Mouse (Mus musculus) heart, adult 2 months (tissue): ENCODE results near the gene Ano10. TPM values are rescaled to one million over a fixed set of nuclear protein-coding genes. Genes with fewer than 3 reads are reported as not detected.

Experiments
- DNase-seq, 2 experiments: peaks; one replicate each; pipeline ENCODE4 v3.0.0; 2021
- H3K27ac ChIP-seq: fragments of 200-600 bp; 2 replicates; pipeline ENCODE4 v1.8.1; 2022
- H3K27me3 ChIP-seq: fragments of 200-500 bp; 2 replicates; pipeline ENCODE4 v1.6.1; 2012; ENCODE audit warnings: mild to moderate bottlenecking, low read length, inconsistent platforms, mixed read lengths; ENCODE audit not compliant: control insufficient read depth, insufficient read depth
- H3K36me3 ChIP-seq: fragments of 200-500 bp; 2 replicates; pipeline ENCODE4 v1.6.1; 2012; ENCODE audit warnings: low read length, inconsistent platforms; ENCODE audit not compliant: control insufficient read depth, insufficient read depth
- H3K4me1 ChIP-seq: fragments of 200-500 bp; 2 replicates; pipeline ENCODE4 v1.6.1; 2011; ENCODE audit warnings: low read length; ENCODE audit not compliant: control insufficient read depth, insufficient read depth
- H3K4me3 ChIP-seq: fragments of 200-600 bp; 2 replicates; pipeline ENCODE4 v1.8.1; 2022
- H3K79me2 ChIP-seq: fragments of 200-500 bp; replicated peaks from 2 replicates; pipeline ENCODE4 v1.6.1; 2012; ENCODE audit warnings: mild to moderate bottlenecking, inconsistent platforms, low read length, moderate library complexity, mixed read lengths; ENCODE audit not compliant: control insufficient read depth, insufficient read depth
- H3K9ac ChIP-seq: fragments of 200-500 bp; 2 replicates; pipeline ENCODE4 v1.6.1; 2012; ENCODE audit warnings: low read depth, mild to moderate bottlenecking, control low read depth, inconsistent platforms, low read length, mixed read lengths
- CTCF ChIP-seq: fragments of 200-600 bp; IDR thresholded peaks from 2 replicates; pipeline ENCODE4 v1.8.1; 2022; ENCODE audit warnings: antibody characterized with exemption, mild to moderate bottlenecking, moderate library complexity
- EP300 ChIP-seq: fragments of 200-500 bp; IDR thresholded peaks from 2 replicates; pipeline ENCODE4 v1.6.1; 2011; ENCODE audit warnings: low read depth, low read length, control low read depth; ENCODE audit not compliant: insufficient read depth
- POLR2A ChIP-seq: fragments of 200-500 bp; IDR thresholded peaks from 2 replicates; pipeline ENCODE4 v1.6.1; 2011; ENCODE audit warnings: mild to moderate bottlenecking, low read depth, low read length, control low read depth; ENCODE audit not compliant: insufficient read depth
- WGBS: fragments of 180-500 bp; shearing (Covaris S2); methylation state at CpG from one replicate; pipeline ENCODE4 v1.1.7; 2018; 5-methylcytosine and 5-hydroxymethylcytosine counted together
- intact Hi-C: fragments of 180-260 bp; cut with DNase I; formaldehyde crosslinking; loops from one replicate; pipeline ENCODE4 v1.15.1; 2025
- polyA plus RNA-seq: library from polyadenylated mRNA; depleted of rRNA; stranded (reverse); fragments of >200 nt; gene quantifications from 2 replicates; pipeline ENCODE4 v1.2.3, GENCODE M21; 2012
- total RNA-seq, 2 experiments: library from RNA; stranded (reverse); gene quantifications; 2 replicates each; pipeline ENCODE4 v1.2.3; 2021

Ano10 gene
- total and polyA plus RNA-seq, 3 experiments = 167 to 214 (median 180) TPM

- intact Hi-C loops = loop anchor here (10.0 kb wide), 1 partner anchor 298 kb away; no protein-coding TSS in a partner anchor
- H3K27ac ChIP-seq = no peak overlapping the region
- TF ChIP-seq POLR2A (no peak), CTCF (no peak), EP300 (no peak)
- no peaks in the 10 kb centered on the region for H3K27me3 ChIP-seq
- no peaks in the 10 kb centered on the region for H3K79me2 ChIP-seq
- DNase-seq = no peak
- no peak overlapping the region for H3K4me3 ChIP-seq
- no peak overlapping the region for H3K9ac ChIP-seq
- H3K36me3 ChIP-seq = no peaks in the 10 kb centered on the region
- H3K4me1 ChIP-seq = no peaks in the 10 kb centered on the region; the same call in 1 of the 2 replicates
- 63% methylated on average over 7 of the region's 7 CpGs for WGBS
Observed at GRCm38 (mm10) chr9:122312296-122312990, 18.2 kb upstream of the Ano10 start.

GRCm38 (mm10) chr9:122311051-122311760 lies 17.0 kb upstream of the Ano10 start:
- Histone ChIP-seq H3K9ac (no peak overlapping the region), H3K79me2 (no peaks in the 10 kb centered on the region), H3K4me1 (no peaks in the 10 kb centered on the region; the same call in 1 of the 2 replicates), H3K4me3 (peak overlapping the region; percentile 50), H3K36me3 (no peaks in the 10 kb centered on the region), H3K27ac (no peak overlapping the region; the same call in 1 of the 2 replicates), H3K27me3 (no peaks in the 10 kb centered on the region)
- intact Hi-C loops = loop anchor here (10.0 kb wide), 1 partner anchor 296 kb away; no protein-coding TSS in a partner anchor
- WGBS = 73% methylated on average over 7 of the region's 7 CpGs
- DNase-seq = peak in 1 of 2 experiments; percentile 8
- TF ChIP-seq CTCF (no peak), EP300 (no peak), POLR2A (no peak)

- intact Hi-C loops = loop anchor here (1.0 to 10.0 kb wide), 3 partner anchors 18 to 296 kb away; no protein-coding TSS in a partner anchor
- TF ChIP-seq EP300 (peak; percentile 74; the same call in 1 of the 2 replicates), CTCF (peak; percentile 99), POLR2A (no peak)
Observed at GRCm38 (mm10) chr9:122310613-122311049, 16.4 kb upstream of the Ano10 start.

DNA sequence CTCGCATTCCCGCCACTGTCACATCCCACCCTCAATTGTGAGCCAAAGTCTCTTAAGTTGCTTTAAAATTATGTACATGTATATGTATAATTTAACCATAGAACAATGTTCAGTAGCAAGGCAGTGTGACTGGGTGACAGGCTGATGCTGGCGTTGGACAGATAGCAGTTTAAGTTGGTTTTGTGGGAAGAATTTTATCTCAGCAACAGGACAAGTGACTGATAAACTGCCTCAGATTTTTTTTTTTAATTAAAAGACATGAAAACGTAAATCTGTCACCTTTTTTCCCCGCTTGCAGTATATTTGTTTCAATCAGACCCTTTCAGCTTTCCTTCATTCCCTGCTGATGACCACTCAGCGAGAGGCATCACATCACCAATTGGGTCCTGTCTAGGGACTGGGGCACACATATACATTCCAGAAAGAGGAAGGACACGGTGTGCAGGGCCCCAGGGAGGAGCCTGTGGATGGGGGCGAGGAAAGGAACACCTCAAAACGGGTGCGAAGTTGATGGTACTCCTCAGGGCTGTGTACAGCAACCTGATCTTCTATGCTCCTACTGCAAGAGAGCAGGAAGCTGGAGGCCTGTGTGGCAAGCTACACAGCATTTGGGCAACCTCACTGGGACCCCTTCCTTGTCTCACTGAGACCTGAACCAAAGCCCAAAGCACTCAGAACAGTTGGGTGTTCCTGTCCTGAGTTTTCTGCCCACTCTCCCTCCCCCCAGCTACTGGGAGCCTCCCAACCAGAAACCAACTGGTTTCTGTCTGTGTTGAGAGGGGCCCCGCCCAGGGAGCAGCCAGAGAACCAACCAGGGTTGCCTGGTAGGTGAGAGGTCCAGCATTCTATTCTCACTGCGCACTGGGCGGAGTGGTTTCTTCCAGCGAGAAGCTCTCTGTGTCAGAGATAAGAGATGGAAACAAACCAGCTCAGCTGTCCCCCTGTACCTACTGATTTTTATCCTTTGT lies 15.1 kb upstream of the Ano10 start:
- TF ChIP-seq EP300 (no peak), CTCF (no peak), POLR2A (no peak)
- no peaks in the 10 kb centered on the region; the same call in 1 of the 2 replicates for H3K4me1 ChIP-seq
- H3K4me3 ChIP-seq = no peak overlapping the region
- no peaks in the 10 kb centered on the region for H3K79me2 ChIP-seq
- 56% methylated on average over 14 of the region's 14 CpGs for WGBS
- DNase-seq = peak; percentile 30 to 34
- no peaks in the 10 kb centered on the region for H3K27me3 ChIP-seq
- no peaks in the 10 kb centered on the region for H3K36me3 ChIP-seq
- no peak overlapping the region for H3K27ac ChIP-seq
- no peak overlapping the region for H3K9ac ChIP-seq
- intact Hi-C loops = no loop called here

More at GRCm38 (mm10) chr9:122310613-122311049, 16.4 kb upstream of the Ano10 start:
- Histone ChIP-seq H3K9ac (peak overlapping the region; percentile 37), H3K4me1 (no peaks in the 10 kb centered on the region; the same call in 1 of the 2 replicates), H3K79me2 (no peaks in the 10 kb centered on the region), H3K36me3 (no peaks in the 10 kb centered on the region), H3K4me3 (peak overlapping the region; percentile 50), H3K27me3 (no peaks in the 10 kb centered on the region), H3K27ac (peak overlapping the region; percentile 60)
- DNase-seq = peak; percentile 84 to 86
- 3% methylated on average over 19 of the region's 19 CpGs for WGBS

DNA sequence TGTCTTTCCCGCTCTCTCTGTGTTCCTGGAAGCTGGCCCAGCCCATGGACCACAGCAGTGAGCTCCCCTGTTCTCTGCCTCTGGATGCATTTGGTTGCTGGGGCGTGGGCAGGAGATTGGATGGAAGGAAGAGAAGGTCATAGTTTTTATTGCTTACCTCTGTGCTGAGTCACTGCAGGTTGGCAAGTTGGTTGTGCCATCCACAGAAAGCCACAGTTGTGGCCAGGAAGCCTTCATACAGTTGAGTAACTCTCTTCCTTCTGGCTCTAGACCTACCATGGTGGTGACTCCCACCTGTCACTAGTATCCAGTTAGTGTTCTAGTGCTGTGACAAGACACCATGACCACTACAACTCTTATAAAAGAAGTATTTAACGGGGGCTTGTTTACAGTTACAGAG lies 11.1 kb upstream of the Ano10 start:
- WGBS = 87% methylated on average over 3 of the region's 3 CpGs
- no peaks in the 10 kb centered on the region for H3K36me3 ChIP-seq
- H3K4me1 ChIP-seq = no peaks in the 10 kb centered on the region
- H3K4me3 ChIP-seq = no peak overlapping the region
- H3K27me3 ChIP-seq = no peaks in the 10 kb centered on the region
- intact Hi-C loops = no loop called here
- TF ChIP-seq POLR2A (no peak), EP300 (no peak), CTCF (no peak)
- no peaks in the 10 kb centered on the region for H3K79me2 ChIP-seq
- no peak overlapping the region for H3K27ac ChIP-seq
- no peak overlapping the region for H3K9ac ChIP-seq
- DNase-seq = no peak
